Comparison of ENCODE assay signal across 25 mouse cellular contexts in the genomic region with DNA sequence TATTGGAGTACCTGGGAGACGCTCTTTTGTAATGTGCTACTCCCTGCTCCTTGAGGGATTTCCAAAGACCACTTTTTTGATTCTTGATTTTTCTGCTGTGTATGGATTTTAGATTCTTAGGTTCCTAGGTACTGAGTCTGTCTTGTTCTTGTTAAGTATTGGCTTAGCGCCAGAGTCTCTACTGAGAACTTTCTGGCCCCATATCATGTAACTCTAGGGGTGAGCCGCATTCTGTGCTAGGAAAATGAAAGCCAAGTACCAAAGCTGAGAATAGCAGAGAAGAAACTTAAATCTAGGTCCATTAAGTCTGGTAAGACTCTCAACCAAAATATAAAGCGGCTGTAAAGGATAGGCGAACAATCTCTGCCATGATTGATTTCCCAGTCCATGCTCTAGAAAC. TPM values are rescaled to one million over a fixed set of nuclear protein-coding genes. Genes with fewer than 3 reads are reported as not detected.
"Had no signal": no experiment of that assay in that cellular context is flagged by ENCODE, and none has a peak within 500 bp of the region (broad histone marks: within the 10 kb centered on the region; RNA-seq: fewer than 3 reads in every experiment).

No protein-coding gene starts in this region.

- H3K4me3 ChIP-seq: lung, embryonic 15.5 days; megakaryocyte, embryonic 14.5 days; midbrain, embryonic 13.5 days; midbrain, embryonic 15.5 days; neural tube, embryonic 12.5 days; stomach, embryonic 15.5 days had no signal

- H3K4me2 ChIP-seq: lung, embryonic 15.5 days; midbrain, embryonic 13.5 days; midbrain, embryonic 15.5 days; neural tube, embryonic 12.5 days; stomach, embryonic 15.5 days had no signal

- H3K36me3 ChIP-seq: midbrain, embryonic 13.5 days; midbrain, embryonic 15.5 days had no signal

- H3K27me3 ChIP-seq: lung, embryonic 15.5 days; megakaryocyte, embryonic 14.5 days; midbrain, embryonic 13.5 days; midbrain, embryonic 15.5 days; neural tube, embryonic 12.5 days; stomach, embryonic 15.5 days had no signal

- H3K9ac ChIP-seq: liver, postnatal 0 days; lung, embryonic 15.5 days; midbrain, embryonic 13.5 days; midbrain, embryonic 15.5 days; neural tube, embryonic 12.5 days; stomach, embryonic 15.5 days had no signal

- DNase-seq: liver, postnatal 0 days; lung, adult 2 months; lung, postnatal 14 days; lung, postnatal 36 days; right cerebral cortex, postnatal 14 days; thymus, adult 2 months; thymus, postnatal 25 days; thymus, postnatal 4 days had no signal

- ATAC-seq: liver, postnatal 0 days; lung, postnatal 0 days; midbrain, embryonic 15.5 days had no signal

- H3K4me1 ChIP-seq: lung, embryonic 15.5 days; megakaryocyte, embryonic 14.5 days; neural tube, embryonic 12.5 days; stomach, embryonic 15.5 days had no signal

- H3K27ac ChIP-seq: lung, embryonic 15.5 days; macrophage; midbrain, embryonic 13.5 days; midbrain, embryonic 15.5 days; neural tube, embryonic 12.5 days; stomach, embryonic 15.5 days; stomach, postnatal 0 days had no signal

- H3K9me3 ChIP-seq: lung, embryonic 15.5 days; megakaryocyte, embryonic 14.5 days; midbrain, embryonic 13.5 days; midbrain, embryonic 15.5 days; neural tube, embryonic 12.5 days; stomach, embryonic 15.5 days had no signal

RNA-seq across cellular contexts. Expression of a gene that starts 21.9 kb away (rescaled TPM):
- total RNA-seq: megakaryocyte progenitor cell, adult 5-6 weeks; monocyte, adult 5-6 weeks; neutrophil, adult 5-6 weeks had no signal
- polyA plus RNA-seq: liver, postnatal 0 days; macrophage; neural tube, embryonic 12.5 days; neural tube, embryonic 14.5 days; spleen, adult 2 months had no signal

RNA-seq across cellular contexts. Expression of a gene that starts 28.1 kb away (rescaled TPM):
- total RNA-seq: megakaryocyte progenitor cell, adult 5-6 weeks; midbrain, postnatal 0 days; monocyte, adult 5-6 weeks; neutrophil, adult 5-6 weeks had no signal
- polyA plus RNA-seq: liver, postnatal 0 days; lung, embryonic 15.5 days; lung, postnatal 0 days; macrophage; midbrain, embryonic 13.5 days; midbrain, embryonic 15.5 days; midbrain, postnatal 0 days; neural tube, embryonic 12.5 days; neural tube, embryonic 14.5 days; spleen, adult 2 months; stomach, embryonic 15.5 days; stomach, postnatal 0 days; testis, adult 2 months; urinary bladder, adult 2 months had no signal

RNA-seq across cellular contexts. Expression of a gene that starts 56.7 kb away (rescaled TPM):
- total RNA-seq: megakaryocyte progenitor cell, adult 5-6 weeks; midbrain, postnatal 0 days; monocyte, adult 5-6 weeks; neutrophil, adult 5-6 weeks had no signal
- polyA plus RNA-seq: lung, adult 2 months; lung, embryonic 15.5 days; lung, postnatal 0 days; macrophage; midbrain, embryonic 13.5 days; midbrain, embryonic 15.5 days; midbrain, postnatal 0 days; neural tube, embryonic 14.5 days; spleen, adult 2 months; urinary bladder, adult 2 months had no signal
